Mouse (Mus musculus) liver, embryonic 14.5 days (tissue): ENCODE results near the gene Hs3st6. TPM values are rescaled to one million over a fixed set of nuclear protein-coding genes. Genes with fewer than 3 reads are reported as not detected.

Source experiments
- ATAC-seq: fragments of 200-750 bp; cut with Nextera tagmentation; 2 replicates; pipeline ENCODE4 v1.8.0; 2017; ENCODE audit warnings: moderate number of reproducible peaks, mild to moderate bottlenecking, moderate library complexity; ENCODE audit not compliant: insufficient read depth
- DNase-seq, 3 experiments: peaks; one replicate each; pipeline ENCODE4 v3.0.0-alpha.2; 2012 to 2013; ENCODE audit warnings: low read depth in 3 of 3, low spot score in 3 of 3
- H3K27ac ChIP-seq: fragments of 300-500 bp; sonication (generic); 2 replicates; pipeline ENCODE4 v1.5.1; 2014; ENCODE audit warnings: moderate library complexity, mild to moderate bottlenecking, control low read depth, inconsistent platforms
- H3K27me3 ChIP-seq: fragments of 300-500 bp; sonication (generic); 2 replicates; pipeline ENCODE4 v1.6.1; 2014; ENCODE audit warnings: mild to moderate bottlenecking, low read length, moderate library complexity; ENCODE audit not compliant: control insufficient read depth, insufficient read depth
- H3K36me3 ChIP-seq: fragments of 300-500 bp; sonication (generic); replicated peaks from 2 replicates; pipeline ENCODE4 v1.6.1; 2014; ENCODE audit warnings: low read depth; ENCODE audit not compliant: control insufficient read depth, insufficient read depth
- H3K4me1 ChIP-seq, 2 experiments: fragments of 200-500 bp in 1 of 2; fragments of 300-500 bp in 1 of 2; sonication (generic) in 1 of 2; replicated peaks; 2 replicates each; pipeline ENCODE4 v1.6.1; 2012 to 2014; ENCODE audit warnings: antibody characterized with exemption in 1 of 2, inconsistent platforms in 1 of 2, low read length in 1 of 2; ENCODE audit not compliant: control insufficient read depth in 2 of 2, insufficient read depth in 2 of 2
- H3K4me2 ChIP-seq: fragments of 300-500 bp; sonication (generic); 2 replicates; pipeline ENCODE4 v1.6.1; 2014; ENCODE audit warnings: low read depth, mild to moderate bottlenecking, control low read depth, moderate library complexity
- H3K4me3 ChIP-seq, 2 experiments: fragments of 200-500 bp in 1 of 2; fragments of 300-500 bp in 1 of 2; sonication (generic) in 1 of 2; 2 replicates each; pipeline ENCODE4 v1.5.1; 2012 to 2014; ENCODE audit warnings: low read depth in 2 of 2, low read length in 2 of 2, mild to moderate bottlenecking in 2 of 2, control low read depth in 1 of 2, inconsistent platforms in 1 of 2, moderate library complexity in 1 of 2; ENCODE audit not compliant: insufficient read depth in 1 of 2
- H3K9ac ChIP-seq: fragments of 300-500 bp; sonication (generic); replicated peaks from 2 replicates; pipeline ENCODE4 v1.6.1; 2014; ENCODE audit warnings: mild to moderate bottlenecking, control low read depth, moderate library complexity
- H3K9me3 ChIP-seq: fragments of 300-500 bp; sonication (generic); 2 replicates; pipeline ENCODE4 v1.6.1; 2016; ENCODE audit warnings: low read length, mixed read lengths; ENCODE audit not compliant: control insufficient read depth
- CTCF ChIP-seq: IDR thresholded peaks from 2 replicates; pipeline ENCODE4 v1.5.1; 2016; ENCODE audit warnings: antibody characterized with exemption, low read depth, control low read depth
- EP300 ChIP-seq: IDR thresholded peaks from 2 replicates; pipeline ENCODE4 v1.6.1; 2016; ENCODE audit warnings: antibody characterized with exemption, low read depth
- WGBS: fragments of 180-500 bp; shearing (Covaris S2); extraction: QIAGEN DNeasy Blood & Tissue Kit; methylation state at CpG from one replicate; pipeline ENCODE4 v1.1.7; 2014; ENCODE audit not compliant: insufficient replicate concordance; 5-methylcytosine and 5-hydroxymethylcytosine counted together
- polyA plus RNA-seq, 2 experiments: library from polyadenylated mRNA; depleted of rRNA in 1 of 2; stranded (reverse) in 1 of 2; unstranded in 1 of 2; fragments of >200 nt; fragmentation: Nextera tagmentation in 1 of 2; extraction: Ambion mirVana in 1 of 2; gene quantifications; 2 replicates each; pipeline versions ENCODE4 v1.2.1 to v1.2.3; 2012 to 2014

The Hs3st6 gene
- polyA plus RNA-seq, 2 experiments = 0.06 TPM; not detected in 1

GRCm38 (mm10) chr17:24746986-24747385, 5.8 kb upstream of the Hs3st6 start:
- Histone ChIP-seq H3K4me1 (0 out of 4 replicates have a peak, but pooled peaks cover 0 to 3% of the 10 kb centered on the region in 2 experiments), H3K4me2 (no peak overlapping the region), H3K27ac (no peak overlapping the region), H3K4me3 (no peak overlapping the region), H3K9ac (no peak overlapping the region), H3K27me3 (peaks cover 21% of the 10 kb centered on the region), H3K36me3 (no peaks in the 10 kb centered on the region), H3K9me3 (no peaks in the 10 kb centered on the region)
- WGBS = 32% methylated on average over 4 of the region's 4 CpGs
- ATAC-seq (no peak), DNase-seq (no peak)
- no peak for TF ChIP-seq EP300
- TF ChIP-seq CTCF = no peak

- no peak overlapping the region for H3K9ac ChIP-seq
- H3K4me3 ChIP-seq = no peak overlapping the region
- no peaks in the 10 kb centered on the region; a peak in 1 of 4 replicates for H3K4me1 ChIP-seq
- no peaks in the 10 kb centered on the region for H3K36me3 ChIP-seq
- H3K9me3 ChIP-seq = no peaks in the 10 kb centered on the region
- DNase-seq (no peak), ATAC-seq (no peak)
- 11% methylated on average over 4 of the region's 4 CpGs for WGBS
- H3K27me3 ChIP-seq = peaks cover 55% of the 10 kb centered on the region
- no peak overlapping the region for H3K27ac ChIP-seq
- H3K4me2 ChIP-seq = no peak overlapping the region
- TF ChIP-seq EP300 = no peak
- no peak for TF ChIP-seq CTCF
Measured at GRCm38 (mm10) chr17:24751528-24751927, 1.3 kb upstream of the Hs3st6 start.

- no peaks in the 10 kb centered on the region; a peak in 1 of 4 replicates for H3K4me1 ChIP-seq
- no peaks in the 10 kb centered on the region for H3K36me3 ChIP-seq
- H3K4me2 ChIP-seq = no peak overlapping the region
- no peaks in the 10 kb centered on the region for H3K9me3 ChIP-seq
- TF ChIP-seq CTCF (no peak), EP300 (no peak)
- no peak overlapping the region for H3K27ac ChIP-seq
- no peak for ATAC-seq
- DNase-seq = no peak
- WGBS = 73% methylated on average over 1 of the region's 1 CpGs
- no peak overlapping the region for H3K4me3 ChIP-seq
- H3K9ac ChIP-seq = no peak overlapping the region
- peaks cover 30% of the 10 kb centered on the region for H3K27me3 ChIP-seq
Measured at GRCm38 (mm10) chr17:24757394-24757793, 4.6 kb downstream of the Hs3st6 start.

- no peak overlapping the region for H3K27ac ChIP-seq
- no peak overlapping the region for H3K4me3 ChIP-seq
- TF ChIP-seq EP300 (no peak), CTCF (no peak)
- 41% methylated on average over 5 of the region's 5 CpGs for whole genome bisulfite sequencing
- DNase-seq (no peak), ATAC-seq (no peak)
- H3K4me1 ChIP-seq = no peaks in the 10 kb centered on the region
- H3K36me3 ChIP-seq = no peaks in the 10 kb centered on the region
- H3K27me3 ChIP-seq = no peaks in the 10 kb centered on the region; the same call in 1 of the 2 replicates
- H3K4me2 ChIP-seq = no peak overlapping the region
- H3K9me3 ChIP-seq = no peaks in the 10 kb centered on the region
- H3K9ac ChIP-seq = no peak overlapping the region
Measured at GRCm38 (mm10) chr17:24761121-24761520, 8.3 kb downstream of the Hs3st6 start.

GRCm38 (mm10) chr17:24765016-24765905, 12.5 kb downstream of the Hs3st6 start:
- no peak overlapping the region for H3K9ac ChIP-seq
- H3K4me2 ChIP-seq = no peak overlapping the region
- H3K9me3 ChIP-seq = no peaks in the 10 kb centered on the region
- ATAC-seq = no peak
- H3K27ac ChIP-seq = no peak overlapping the region
- peaks cover 5% of the 10 kb centered on the region; the same call in 1 of the 2 replicates for H3K27me3 ChIP-seq
- no peaks in the 10 kb centered on the region for H3K36me3 ChIP-seq
- no peak for DNase-seq
- no peak for TF ChIP-seq CTCF
- TF ChIP-seq EP300 = no peak
- WGBS = 35% methylated on average over 22 of the region's 22 CpGs
- no peaks in the 10 kb centered on the region for H3K4me1 ChIP-seq
- no peak overlapping the region for H3K4me3 ChIP-seq
